Mouse (Mus musculus): ENCODE measurements around the gene Stx6. TPM values are rescaled to one million over a fixed set of nuclear protein-coding genes. Genes with fewer than 3 reads are reported as not detected.

The Stx6 gene
- total and polyA plus RNA-seq, 3 experiments: 26.0 to 33.4 (median 31.8) TPM

GRCm38 (mm10) chr1:155167453-155167852, 8.9 kb downstream of the Stx6 start:
- H3K4me1 ChIP-seq (ENCODE audit: control insufficient read depth in 1 of 2, insufficient read depth in 2 of 2): peaks cover 7 to 13% of the 10 kb centered on the region in 2 experiments; a peak in 2 of 4 replicates
- H3K36me3 ChIP-seq (replicated peaks in 1 of 2; ENCODE audit: control insufficient read depth in 1 of 2, insufficient read depth in 1 of 2, low read length in 1 of 2): peaks cover 3 to 32% of the 10 kb centered on the region in 2 experiments
- in situ Hi-C loops (cut with MboI; ENCODE audit: low pct_ligation_motif_present, low pct_unique_long_range_greater_than_20kb, low sequenced_read_pairs) (no loop called here), dilution Hi-C loops (cut with MboI; ENCODE audit: extremely low pct_ligation_motif_present, extremely low pct_unique_long_range_greater_than_20kb, low sequenced_read_pairs) (no loop called here)
- H3K27ac ChIP-seq (ENCODE audit: insufficient read depth, low read depth): no peak overlapping the region
- H3K27me3 ChIP-seq (replicated peaks): no peaks in the 10 kb centered on the region
- DNase-seq (ENCODE audit: extremely low read depth): no peak
- no peak overlapping the region for H3K9ac ChIP-seq (ENCODE audit: insufficient read depth, low read depth)
- H3K4me3 ChIP-seq (replicated peaks in 1 of 3; ENCODE audit: low read depth in 2 of 3, low read length in 2 of 3, poor library complexity in 1 of 3): no peak overlapping the region
- H3K79me2 ChIP-seq (replicated peaks; ENCODE audit: control insufficient read depth, extremely low read depth, insufficient read depth, poor library complexity, severe bottlenecking): peaks cover 40% of the 10 kb centered on the region
- no peaks in the 10 kb centered on the region for H3K9me3 ChIP-seq (replicated peaks; ENCODE audit: low read length)
- TF ChIP-seq TCF12 (IDR thresholded peaks at IDR 0.05; ENCODE audit: low read depth, low read length) (no peak), RCOR1 (conservative IDR thresholded peaks at IDR 0.05; ENCODE audit: low read depth, low read length) (no peak), UBTF (IDR thresholded peaks at IDR 0.05; ENCODE audit: low read depth, low read length) (no peak), ELF1 (IDR thresholded peaks at IDR 0.05; ENCODE audit: low read depth, low read length) (no peak), E2F4 (IDR thresholded peaks at IDR 0.05; ENCODE audit: insufficient replicate concordance, low read depth, low read length) (no peak), SMC3 (IDR thresholded peaks at IDR 0.05; ENCODE audit: low read depth, low read length) (no peak), USF2 (conservative IDR thresholded peaks at IDR 0.05; ENCODE audit: low read depth, low read length) (no peak), POLR2AphosphoS2 (IDR thresholded peaks at IDR 0.05; ENCODE audit: low read depth, low read length) (no peak), ZC3H11A (IDR thresholded peaks at IDR 0.05; ENCODE audit: low read depth, low read length) (no peak), ZNF384 (IDR thresholded peaks at IDR 0.05; ENCODE audit: low read depth, low read length) (no peak), MEF2A (IDR thresholded peaks at IDR 0.05; ENCODE audit: borderline replicate concordance, low read depth, low read length) (no peak), ETS1 (conservative IDR thresholded peaks at IDR 0.05; ENCODE audit: low read depth, low read length) (no peak)
- H3K4me2 ChIP-seq (ENCODE audit: insufficient read depth, low read depth, poor library complexity, severe bottlenecking): no peak overlapping the region

GRCm38 (mm10) chr1:155169935-155170334, 11.4 kb downstream of the Stx6 start:
- TF ChIP-seq USF1 (IDR thresholded peaks at IDR 0.05; ENCODE audit: low read depth, low read length) (no peak), RCOR1 (conservative IDR thresholded peaks at IDR 0.05; ENCODE audit: low read depth, low read length) (no peak), IRF4 (IDR thresholded peaks at IDR 0.05; ENCODE audit: low read depth, low read length) (no peak), POLR2A (IDR thresholded peaks at IDR 0.05; ENCODE audit: low read depth, low read length) (no peak), MAFK (IDR thresholded peaks at IDR 0.05; ENCODE audit: insufficient replicate concordance, low read length) (no peak), POLR2AphosphoS2 (IDR thresholded peaks at IDR 0.05; ENCODE audit: low read depth, low read length) (no peak), MAZ (IDR thresholded peaks at IDR 0.05; ENCODE audit: low read depth, low read length) (no peak), CTCF (conservative IDR thresholded peaks at IDR 0.05 in 1 of 2, IDR thresholded peaks at IDR 0.05 in 1 of 2; ENCODE audit: low read depth in 2 of 2, low read length in 2 of 2) (no peak), NELFE (IDR thresholded peaks at IDR 0.05; ENCODE audit: low read depth, low read length) (no peak), ELF1 (IDR thresholded peaks at IDR 0.05; ENCODE audit: low read depth, low read length) (no peak), MEF2A (IDR thresholded peaks at IDR 0.05; ENCODE audit: borderline replicate concordance, low read depth, low read length) (no peak), TCF12 (IDR thresholded peaks at IDR 0.05; ENCODE audit: low read depth, low read length) (no peak), SIN3A (IDR thresholded peaks at IDR 0.05; ENCODE audit: low read length) (no peak), USF2 (conservative IDR thresholded peaks at IDR 0.05; ENCODE audit: low read depth, low read length) (no peak)
- no peak overlapping the region for H3K9ac ChIP-seq (ENCODE audit: insufficient read depth, low read depth)
- no peak overlapping the region for H3K4me2 ChIP-seq (ENCODE audit: insufficient read depth, low read depth, poor library complexity, severe bottlenecking)
- no peak overlapping the region for H3K27ac ChIP-seq (ENCODE audit: insufficient read depth, low read depth)
- H3K4me1 ChIP-seq (ENCODE audit: control insufficient read depth in 1 of 2, insufficient read depth in 2 of 2): peaks cover 10 to 18% of the 10 kb centered on the region in 2 experiments
- H3K4me3 ChIP-seq (replicated peaks in 1 of 3; ENCODE audit: low read depth in 2 of 3, low read length in 2 of 3, poor library complexity in 1 of 3): no peak overlapping the region
- dilution Hi-C loops (cut with MboI; ENCODE audit: extremely low pct_ligation_motif_present, extremely low pct_unique_long_range_greater_than_20kb, low sequenced_read_pairs) (no loop called here), in situ Hi-C loops (cut with MboI; ENCODE audit: low pct_ligation_motif_present, low pct_unique_long_range_greater_than_20kb, low sequenced_read_pairs) (no loop called here)
- H3K27me3 ChIP-seq (replicated peaks): no peaks in the 10 kb centered on the region
- DNase-seq (ENCODE audit: extremely low read depth): no peak
- H3K36me3 ChIP-seq (replicated peaks in 1 of 2; ENCODE audit: control insufficient read depth in 1 of 2, insufficient read depth in 1 of 2, low read length in 1 of 2): peaks cover 12 to 39% of the 10 kb centered on the region in 2 experiments
- peaks cover 35% of the 10 kb centered on the region for H3K79me2 ChIP-seq (replicated peaks; ENCODE audit: control insufficient read depth, extremely low read depth, insufficient read depth, poor library complexity, severe bottlenecking)
- H3K9me3 ChIP-seq (replicated peaks; ENCODE audit: low read length): no peaks in the 10 kb centered on the region
